Mouse (Mus musculus) frontal cortex, adult 2 months (tissue): ENCODE measurements around the gene Stx16. TPM values are rescaled to one million over a fixed set of nuclear protein-coding genes. Genes with fewer than 3 reads are reported as not detected.

Experiments used
- DNase-seq, 2 experiments: peaks; one replicate each; pipeline ENCODE4 v3.0.0; 2022; ENCODE audit warnings: low spot score in 1 of 2; ENCODE audit errors: extremely low spot score in 1 of 2
- polyA plus RNA-seq: library from polyadenylated mRNA; depleted of rRNA; stranded (reverse); fragments of >200 nt; gene quantifications from 2 replicates; pipeline ENCODE4 v1.2.3, GENCODE M21; 2012

Stx16 gene
- polyA plus RNA-seq, 1 experiment: 66.2 TPM

GRCm38 (mm10) chr2:174075072-174075570, 987 bp upstream of the Stx16 start:
- peak in 1 of 2 experiments; percentile 11 for DNase-seq

- no peak for DNase-seq
These were observed 321 bp downstream of the Stx16 start for GRCm38 (mm10) chr2:174076433-174076824.

GRCm38 (mm10) chr2:174077004-174077695, 1.0 kb downstream of the Stx16 start:
- DNase-seq: peak in 1 of 2 experiments; percentile 18

- no peak for DNase-seq
These were observed 1.7 kb downstream of the Stx16 start for GRCm38 (mm10) chr2:174077776-174078338.

- no peak for DNase-seq
These were observed 5.7 kb downstream of the Stx16 start for GRCm38 (mm10) chr2:174081833-174082232.

GRCm38 (mm10) chr2:174082380-174082918, 6.3 kb downstream of the Stx16 start:
- DNase-seq: no peak

GRCm38 (mm10) chr2:174095086-174095485, 19.0 kb downstream of the Stx16 start:
- no peak for DNase-seq

GRCm38 (mm10) chr2:174102399-174102798, 26.3 kb downstream of the Stx16 start:
- DNase-seq: no peak

- DNase-seq: peak in 1 of 2 experiments; percentile 30
These were observed 27.4 kb downstream of the Stx16 start for GRCm38 (mm10) chr2:174103527-174103926.

GRCm38 (mm10) chr2:174107375-174107774, 31.3 kb downstream of the Stx16 start:
- DNase-seq: no peak

GRCm38 (mm10) chr2:174109991-174110782, 34.1 kb downstream of the Stx16 start, which contains the start of gene Npepl1:
Npepl1 (plus strand) TSS chr2:174110349.
- DNase-seq: peak in 1 of 2 experiments; percentile 50

- DNase-seq: no peak
These were observed 34.9 kb downstream of the Stx16 start for GRCm38 (mm10) chr2:174110783-174111549.

- no peak for DNase-seq
These were observed 36.8 kb downstream of the Stx16 start for GRCm38 (mm10) chr2:174112931-174113330.

GRCm38 (mm10) chr2:174114148-174114864, 38.2 kb downstream of the Stx16 start:
- DNase-seq: no peak

GRCm38 (mm10) chr2:174116929-174117328, 40.8 kb downstream of the Stx16 start:
- DNase-seq: no peak

GRCm38 (mm10) chr2:174118141-174118540, 42.0 kb downstream of the Stx16 start:
- DNase-seq: no peak

GRCm38 (mm10) chr2:174119259-174119658, 43.2 kb downstream of the Stx16 start:
- no peak for DNase-seq

GRCm38 (mm10) chr2:174120631-174121030, 44.5 kb downstream of the Stx16 start:
- no peak for DNase-seq

- DNase-seq: no peak
These were observed 45.4 kb downstream of the Stx16 start for GRCm38 (mm10) chr2:174121411-174121947.
